Mouse (Mus musculus): ENCODE measurements at regions not wholly inside any gene's neighbourhood (a gene's known extent, or its start where the extent isn't known, plus 50 kb on each side); places are given as distances from the start of the nearest gene placed in this dataset.

- TF ChIP-seq CTCF (conservative IDR thresholded peaks at IDR 0.05; ENCODE audit: low read length) (no peak), POU5F1 (IDR thresholded peaks at IDR 0.05; ENCODE audit: borderline replicate concordance, low read length) (no peak), NANOG (IDR thresholded peaks at IDR 0.05; ENCODE audit: borderline replicate concordance, low read length) (no peak)
These were observed 54.3 kb upstream of the Ddr1 start for GRCm38 (mm10) chr17:35758769-35759168.
